Mouse (Mus musculus) E14TG2a.4 (cell line): Measurements from ENCODE around the gene Bcam.

Experiments used
- CTCF ChIP-seq: conservative IDR thresholded peaks from 2 replicates; pipeline ENCODE4 v1.5.1; 2014; ENCODE audit warnings: low read length
- POU5F1 ChIP-seq: IDR thresholded peaks from 2 replicates; pipeline ENCODE4 v1.6.1; 2014; ENCODE audit warnings: low read length, borderline replicate concordance

GRCm38 (mm10) chr7:19813161-19813560 lies 42.3 kb upstream of the Bcam start:
- TF ChIP-seq CTCF (no peak), POU5F1 (no peak)
